Mouse (Mus musculus) lung, embryonic 15.5 days (tissue): ENCODE measurements at regions not wholly inside any gene's neighbourhood (a gene's known extent, or its start where the extent isn't known, plus 50 kb on each side); places are given as distances from the start of the nearest gene placed in this dataset.
"Not testable (repeated sequence)": the region's sequence is repeated elsewhere in the genome, so short reads cannot be mapped to it uniquely, and the experiment has no call there.

Experiments
- ATAC-seq: fragments of 200-750 bp; cut with Nextera tagmentation; 2 replicates; pipeline ENCODE4 v1.8.0; 2017; ENCODE audit warnings: moderate number of reproducible peaks, borderline replicate concordance; ENCODE audit not compliant: low FRiP score, low TSS enrichment; ENCODE audit errors: extremely low read depth
- H3K27ac ChIP-seq: fragments of 300-500 bp; sonication (generic); 2 replicates; pipeline ENCODE4 v1.5.1; 2015; ENCODE audit warnings: moderate library complexity, mild to moderate bottlenecking, inconsistent platforms
- H3K27me3 ChIP-seq: fragments of 300-500 bp; sonication (generic); 2 replicates; pipeline ENCODE4 v1.6.1; 2015; ENCODE audit warnings: inconsistent platforms
- H3K36me3 ChIP-seq: fragments of 300-500 bp; sonication (generic); 2 replicates; pipeline ENCODE4 v1.6.1; 2015; ENCODE audit warnings: inconsistent platforms
- H3K4me1 ChIP-seq: fragments of 300-500 bp; sonication (generic); 2 replicates; pipeline ENCODE4 v1.6.1; 2015; ENCODE audit warnings: inconsistent platforms
- H3K4me2 ChIP-seq: fragments of 300-500 bp; sonication (generic); 2 replicates; pipeline ENCODE4 v1.6.1; 2015; ENCODE audit warnings: inconsistent platforms, mild to moderate bottlenecking, moderate library complexity
- H3K4me3 ChIP-seq: fragments of 300-500 bp; sonication (generic); 2 replicates; pipeline ENCODE4 v1.5.1; 2015; ENCODE audit warnings: mild to moderate bottlenecking, inconsistent platforms
- H3K9ac ChIP-seq: fragments of 300-500 bp; sonication (generic); 2 replicates; pipeline ENCODE4 v1.6.1; 2015; ENCODE audit warnings: inconsistent platforms
- H3K9me3 ChIP-seq: fragments of 300-500 bp; sonication (generic); 2 replicates; pipeline ENCODE4 v1.6.1; 2016; ENCODE audit warnings: inconsistent platforms
- whole genome bisulfite sequencing: fragments of 180-500 bp; shearing (Covaris S2); methylation state at CpG from one replicate; pipeline ENCODE4 v1.1.7; 2015; 5-methylcytosine and 5-hydroxymethylcytosine counted together

- not testable (repeated sequence) for H3K4me2 ChIP-seq, H3K9ac ChIP-seq, H3K27me3 ChIP-seq, H3K9me3 ChIP-seq, ATAC-seq, H3K27ac ChIP-seq, H3K36me3 ChIP-seq, H3K4me3 ChIP-seq, H3K4me1 ChIP-seq
Observed at GRCm38 (mm10) chr13:11030874-11031273, 670.2 kb upstream of the Chrm3 start.

- Histone ChIP-seq H3K4me2 (no peak overlapping the region), H3K9ac (no peak overlapping the region), H3K27ac (no peak overlapping the region), H3K36me3 (no peaks in the 10 kb centered on the region), H3K9me3 (no peaks in the 10 kb centered on the region), H3K4me3 (no peak overlapping the region), H3K4me1 (no peaks in the 10 kb centered on the region), H3K27me3 (no peaks in the 10 kb centered on the region)
- ATAC-seq = no peak
- 74% methylated on average over 4 of the region's 4 CpGs for WGBS
Observed at GRCm38 (mm10) chr13:11030381-11030780, 669.7 kb upstream of the Chrm3 start.

GRCm38 (mm10) chr13:11025918-11026317, 665.3 kb upstream of the Chrm3 start:
- no peak overlapping the region for H3K27ac ChIP-seq
- H3K4me2 ChIP-seq = no peak overlapping the region
- H3K27me3 ChIP-seq = no peaks in the 10 kb centered on the region
- H3K36me3 ChIP-seq = no peaks in the 10 kb centered on the region
- no peak overlapping the region for H3K9ac ChIP-seq
- no peak overlapping the region for H3K4me3 ChIP-seq
- no peak for ATAC-seq
- H3K9me3 ChIP-seq = no peaks in the 10 kb centered on the region
- 67% methylated on average over 3 of the region's 3 CpGs for WGBS
- H3K4me1 ChIP-seq = no peaks in the 10 kb centered on the region

GRCm38 (mm10) chr13:11024441-11024840, 663.8 kb upstream of the Chrm3 start:
- 50% methylated on average over 2 of the region's 2 CpGs for WGBS
- Histone ChIP-seq H3K4me2 (no peak overlapping the region), H3K27ac (no peak overlapping the region), H3K27me3 (no peaks in the 10 kb centered on the region), H3K9me3 (no peaks in the 10 kb centered on the region), H3K4me3 (no peak overlapping the region), H3K9ac (no peak overlapping the region), H3K36me3 (no peaks in the 10 kb centered on the region), H3K4me1 (no peaks in the 10 kb centered on the region)
- ATAC-seq = peak; percentile 55; the same call in 1 of the 2 replicates

- Histone ChIP-seq H3K27me3 (no peaks in the 10 kb centered on the region), H3K4me3 (no peak overlapping the region), H3K9ac (no peak overlapping the region), H3K27ac (no peak overlapping the region), H3K4me1 (no peaks in the 10 kb centered on the region), H3K4me2 (no peak overlapping the region), H3K36me3 (no peaks in the 10 kb centered on the region), H3K9me3 (no peaks in the 10 kb centered on the region)
- no peak for ATAC-seq
- 77% methylated on average over 7 of the region's 7 CpGs for WGBS
Observed at GRCm38 (mm10) chr13:11017584-11017983, 656.9 kb upstream of the Chrm3 start.

GRCm38 (mm10) chr13:11005374-11005773, 644.7 kb upstream of the Chrm3 start:
- Histone ChIP-seq H3K36me3 (no peaks in the 10 kb centered on the region), H3K27me3 (no peaks in the 10 kb centered on the region), H3K4me3 (no peak overlapping the region), H3K4me2 (no peak overlapping the region), H3K9ac (no peak overlapping the region), H3K4me1 (no peaks in the 10 kb centered on the region), H3K9me3 (no peaks in the 10 kb centered on the region), H3K27ac (no peak overlapping the region)
- ATAC-seq = no peak
- WGBS = 59% methylated on average over 4 of the region's 4 CpGs

- H3K9me3 ChIP-seq = no peaks in the 10 kb centered on the region
- no peaks in the 10 kb centered on the region for H3K4me1 ChIP-seq
- 79% methylated on average over 3 of the region's 3 CpGs for WGBS
- no peak overlapping the region for H3K4me3 ChIP-seq
- H3K36me3 ChIP-seq = no peaks in the 10 kb centered on the region
- no peaks in the 10 kb centered on the region for H3K27me3 ChIP-seq
- ATAC-seq = no peak
- no peak overlapping the region for H3K9ac ChIP-seq
- H3K27ac ChIP-seq = no peak overlapping the region
- H3K4me2 ChIP-seq = no peak overlapping the region
Observed at GRCm38 (mm10) chr13:10991151-10991550, 630.5 kb upstream of the Chrm3 start.

GRCm38 (mm10) chr13:10990503-10991025, 629.9 kb upstream of the Chrm3 start:
- 76% methylated on average over 4 of the region's 4 CpGs for WGBS
- Histone ChIP-seq H3K36me3 (no peaks in the 10 kb centered on the region), H3K27ac (no peak overlapping the region), H3K4me3 (no peak overlapping the region), H3K4me2 (no peak overlapping the region), H3K27me3 (no peaks in the 10 kb centered on the region), H3K9ac (no peak overlapping the region), H3K9me3 (no peaks in the 10 kb centered on the region), H3K4me1 (no peaks in the 10 kb centered on the region)
- ATAC-seq = no peak

GRCm38 (mm10) chr13:10989095-10989814, 628.6 kb upstream of the Chrm3 start:
- Histone ChIP-seq H3K27me3 (no peaks in the 10 kb centered on the region), H3K9me3 (no peaks in the 10 kb centered on the region), H3K9ac (no peak overlapping the region), H3K4me3 (no peak overlapping the region), H3K36me3 (no peaks in the 10 kb centered on the region), H3K4me1 (no peaks in the 10 kb centered on the region), H3K27ac (no peak overlapping the region), H3K4me2 (no peak overlapping the region)
- 89% methylated on average over 6 of the region's 6 CpGs for WGBS
- ATAC-seq = no peak

- Histone ChIP-seq H3K36me3 (no peaks in the 10 kb centered on the region), H3K4me2 (no peak overlapping the region), H3K27me3 (no peaks in the 10 kb centered on the region), H3K4me1 (no peaks in the 10 kb centered on the region), H3K27ac (no peak overlapping the region), H3K9ac (no peak overlapping the region), H3K9me3 (no peaks in the 10 kb centered on the region), H3K4me3 (no peak overlapping the region)
- no peak for ATAC-seq
Observed at GRCm38 (mm10) chr13:10983736-10984135, 623.1 kb upstream of the Chrm3 start.

- no peaks in the 10 kb centered on the region for H3K27me3 ChIP-seq
- no peaks in the 10 kb centered on the region for H3K9me3 ChIP-seq
- H3K9ac ChIP-seq = no peak overlapping the region
- H3K4me2 ChIP-seq = no peak overlapping the region
- no peaks in the 10 kb centered on the region for H3K36me3 ChIP-seq
- H3K27ac ChIP-seq = no peak overlapping the region
- no peak overlapping the region for H3K4me3 ChIP-seq
- 82% methylated on average over 4 of the region's 4 CpGs for WGBS
- H3K4me1 ChIP-seq = no peaks in the 10 kb centered on the region
- ATAC-seq = no peak
Observed at GRCm38 (mm10) chr13:10982543-10982942, 621.9 kb upstream of the Chrm3 start.

- H3K4me3 ChIP-seq = no peak overlapping the region
- H3K4me1 ChIP-seq = no peaks in the 10 kb centered on the region
- H3K4me2 ChIP-seq = no peak overlapping the region
- WGBS = 69% methylated on average over 3 of the region's 3 CpGs
- H3K27me3 ChIP-seq = no peaks in the 10 kb centered on the region
- H3K9ac ChIP-seq = no peak overlapping the region
- H3K36me3 ChIP-seq = no peaks in the 10 kb centered on the region
- no peaks in the 10 kb centered on the region for H3K9me3 ChIP-seq
- ATAC-seq = no peak
- no peak overlapping the region for H3K27ac ChIP-seq
Observed at GRCm38 (mm10) chr13:10971932-10972331, 611.3 kb upstream of the Chrm3 start.

GRCm38 (mm10) chr13:10970721-10971120, 610.1 kb upstream of the Chrm3 start:
- Histone ChIP-seq H3K4me3 (no peak overlapping the region), H3K27me3 (no peaks in the 10 kb centered on the region), H3K36me3 (no peaks in the 10 kb centered on the region), H3K4me2 (no peak overlapping the region), H3K9ac (no peak overlapping the region), H3K27ac (no peak overlapping the region), H3K9me3 (no peaks in the 10 kb centered on the region), H3K4me1 (no peaks in the 10 kb centered on the region)
- WGBS = 84% methylated on average over 3 of the region's 3 CpGs
- ATAC-seq = no peak
